Mouse (Mus musculus): ENCODE measurements at regions not wholly inside any gene's neighbourhood (a gene's known extent, or its start where the extent isn't known, plus 50 kb on each side); places are given as distances from the start of the nearest gene placed in this dataset.

DNA sequence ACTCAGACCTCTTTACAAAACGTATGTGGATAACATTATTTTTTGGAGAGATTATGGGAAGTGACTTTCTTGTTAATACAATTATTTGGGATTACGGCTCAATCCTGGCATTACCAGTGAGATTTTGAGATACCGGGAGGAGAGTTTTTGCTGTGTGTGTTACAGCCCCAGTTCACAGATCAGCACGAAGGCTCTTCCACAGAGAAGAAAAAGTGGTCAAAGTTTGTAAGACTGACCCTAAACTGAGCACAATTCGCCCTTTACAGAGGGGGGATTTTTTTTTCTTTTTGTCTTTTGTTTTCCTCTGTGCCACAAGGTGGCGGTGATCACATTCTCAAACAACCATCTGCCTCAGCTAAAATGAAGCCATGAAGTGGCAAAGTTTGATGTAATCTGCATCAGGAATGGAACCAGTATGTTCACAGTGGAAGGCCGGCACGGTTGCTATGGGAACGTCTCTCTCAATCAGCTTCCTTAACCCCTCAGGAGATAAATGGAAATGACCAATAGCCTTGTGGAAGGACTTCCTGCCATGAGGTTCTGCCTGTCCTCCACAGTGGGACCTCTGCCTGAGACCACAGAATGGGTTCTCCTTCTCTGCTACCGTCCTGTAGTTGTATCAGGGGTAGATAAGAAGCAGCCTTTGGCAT is 66.6 kb upstream of the Tut7 start:
- no peak overlapping the region for H3K9ac ChIP-seq (replicated peaks; ENCODE audit: low read length, poor library complexity, severe bottlenecking)
- no peak overlapping the region for H3K4me2 ChIP-seq (ENCODE audit: low read depth, low read length, poor library complexity, severe bottlenecking)
- H3K9me3 ChIP-seq (ENCODE audit: low read length), result no peaks in the 10 kb centered on the region
- peak; percentile 83 for TF ChIP-seq CTCF (IDR thresholded peaks at IDR 0.05)
- H3K36me3 ChIP-seq (ENCODE audit: insufficient read depth, low read length), result no peaks in the 10 kb centered on the region
- H3K4me3 ChIP-seq (ENCODE audit: low read depth, low read length), result no peak overlapping the region
- H3K4me1 ChIP-seq (ENCODE audit: insufficient read depth, low read length), result no peaks in the 10 kb centered on the region
- H3K27me3 ChIP-seq (ENCODE audit: insufficient read depth, low read length), result no peaks in the 10 kb centered on the region
- H3K27ac ChIP-seq (ENCODE audit: low read depth, low read length), result 0 out of 2 replicates have a peak overlapping the region, but pooled peaks have one; percentile 0
- DNase-seq (ENCODE audit: low spot score) (peak; percentile 94), ATAC-seq (ENCODE audit: low FRiP score) (peak; percentile 76)
- 14% methylated on average over 10 of the region's 10 CpGs for WGBS

DNA sequence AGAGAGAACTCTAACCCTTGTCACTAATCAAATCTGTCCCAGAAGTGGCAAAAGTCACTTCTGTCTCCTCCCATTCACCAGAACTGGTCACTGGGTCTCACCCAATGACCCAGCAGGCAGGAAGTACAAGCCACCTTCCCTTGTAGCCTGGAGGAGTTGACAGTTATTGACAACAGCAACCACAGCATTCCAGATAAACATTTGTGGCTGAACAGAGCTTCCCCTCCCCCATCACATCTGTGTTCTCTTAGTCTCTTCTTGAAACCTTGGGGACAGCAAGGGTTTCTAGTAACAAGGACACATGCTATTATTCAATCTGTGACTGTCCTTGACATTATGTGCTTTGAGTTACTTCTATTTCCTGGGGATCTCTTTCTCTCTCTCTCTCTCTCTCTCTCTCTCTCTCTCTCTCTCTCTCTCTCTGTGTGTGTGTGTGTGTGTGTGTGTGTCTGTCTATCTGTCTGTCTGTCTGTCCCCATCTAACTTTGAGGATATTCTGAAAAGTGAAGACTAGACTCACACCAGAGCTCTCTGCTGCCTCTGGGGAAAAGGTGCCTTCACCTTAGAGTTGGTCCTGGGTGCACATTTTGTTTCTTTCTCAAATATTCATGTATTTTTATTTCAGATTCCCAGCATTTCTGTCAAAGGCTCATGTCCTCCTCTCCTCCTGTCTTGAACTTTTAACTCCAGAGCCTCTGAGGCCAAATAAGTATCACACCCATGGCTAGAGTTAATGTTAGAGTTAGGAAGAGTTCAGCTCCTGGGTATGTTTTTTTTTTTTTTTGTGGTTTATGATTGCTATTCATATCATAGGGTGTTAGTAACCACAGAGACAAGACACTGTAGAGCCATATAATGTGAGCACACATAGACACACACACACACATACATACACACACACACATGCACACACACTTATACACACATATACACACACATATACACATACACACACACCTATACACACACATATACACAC is 65.4 kb upstream of the Tut7 start:
- Histone ChIP-seq H3K27me3 (ENCODE audit: insufficient read depth, low read length) (no peaks in the 10 kb centered on the region), H3K9ac (replicated peaks; ENCODE audit: low read length, poor library complexity, severe bottlenecking) (no peak overlapping the region), H3K27ac (ENCODE audit: low read depth, low read length) (no peak overlapping the region), H3K4me3 (ENCODE audit: low read depth, low read length) (no peak overlapping the region), H3K4me2 (ENCODE audit: low read depth, low read length, poor library complexity, severe bottlenecking) (no peak overlapping the region), H3K4me1 (ENCODE audit: insufficient read depth, low read length) (no peaks in the 10 kb centered on the region), H3K36me3 (ENCODE audit: insufficient read depth, low read length) (no peaks in the 10 kb centered on the region), H3K9me3 (ENCODE audit: low read length) (no peaks in the 10 kb centered on the region)
- DNase-seq (ENCODE audit: low spot score), result no peak
- no peak for ATAC-seq (ENCODE audit: low FRiP score)
- no peak for TF ChIP-seq CTCF (IDR thresholded peaks at IDR 0.05)

DNA sequence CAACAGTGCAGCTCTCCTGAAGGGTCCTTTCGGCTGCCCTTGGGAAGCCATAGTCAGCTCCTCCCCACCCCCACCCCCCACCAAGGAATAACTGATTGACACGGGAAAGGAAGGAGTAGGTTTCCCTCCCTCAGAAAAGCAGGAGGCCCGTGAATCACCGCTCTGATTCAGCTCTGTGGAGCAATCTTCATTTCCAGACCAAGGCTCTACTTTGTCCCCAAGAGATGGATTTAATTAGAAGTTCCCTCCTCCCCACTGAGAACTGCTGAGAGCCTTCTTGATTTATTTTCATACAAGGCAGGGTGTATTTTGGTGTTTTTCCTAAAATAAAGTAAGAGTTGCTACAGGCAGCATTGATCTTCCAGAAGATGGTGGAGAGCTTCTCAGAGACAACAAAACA is 64.4 kb upstream of the Tut7 start:
- DNase-seq (ENCODE audit: low spot score) (no peak), ATAC-seq (ENCODE audit: low FRiP score) (no peak)
- Histone ChIP-seq H3K4me1 (ENCODE audit: insufficient read depth, low read length) (0 out of 2 replicates have a peak, but pooled peaks cover under 1% of the 10 kb centered on the region), H3K36me3 (ENCODE audit: insufficient read depth, low read length) (no peaks in the 10 kb centered on the region), H3K27me3 (ENCODE audit: insufficient read depth, low read length) (no peaks in the 10 kb centered on the region), H3K4me2 (ENCODE audit: low read depth, low read length, poor library complexity, severe bottlenecking) (no peak overlapping the region), H3K27ac (ENCODE audit: low read depth, low read length) (no peak overlapping the region), H3K4me3 (ENCODE audit: low read depth, low read length) (no peak overlapping the region), H3K9ac (replicated peaks; ENCODE audit: low read length, poor library complexity, severe bottlenecking) (no peak overlapping the region), H3K9me3 (ENCODE audit: low read length) (no peaks in the 10 kb centered on the region)
- no peak for TF ChIP-seq CTCF (IDR thresholded peaks at IDR 0.05)
- WGBS, result 85% methylated on average over 4 of the region's 4 CpGs

DNA sequence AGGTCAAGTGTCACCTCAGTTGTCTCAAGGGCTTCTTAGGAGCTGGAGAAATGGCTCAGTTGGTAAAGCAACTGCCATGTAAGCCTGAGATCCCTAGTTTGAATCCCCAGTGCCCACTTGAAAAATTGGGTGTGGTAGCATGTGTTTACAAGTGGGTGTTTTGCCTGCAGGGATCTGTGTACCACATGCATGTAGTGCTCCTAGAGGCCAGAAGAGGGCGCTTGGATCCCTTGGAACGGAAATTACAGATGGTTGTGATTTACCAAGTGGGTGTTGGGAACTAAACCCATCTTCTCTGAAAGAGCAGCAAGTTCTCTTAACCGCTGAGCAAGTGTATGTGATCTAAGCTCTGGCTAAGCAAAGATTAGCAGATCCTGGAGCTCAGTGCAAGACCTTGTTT is 63.6 kb upstream of the Tut7 start:
- Histone ChIP-seq H3K9ac (replicated peaks; ENCODE audit: low read length, poor library complexity, severe bottlenecking) (no peak overlapping the region), H3K4me3 (ENCODE audit: low read depth, low read length) (no peak overlapping the region), H3K27me3 (ENCODE audit: insufficient read depth, low read length) (no peaks in the 10 kb centered on the region), H3K4me1 (ENCODE audit: insufficient read depth, low read length) (0 out of 2 replicates have a peak, but pooled peaks cover 3% of the 10 kb centered on the region), H3K27ac (ENCODE audit: low read depth, low read length) (no peak overlapping the region), H3K4me2 (ENCODE audit: low read depth, low read length, poor library complexity, severe bottlenecking) (no peak overlapping the region), H3K9me3 (ENCODE audit: low read length) (no peaks in the 10 kb centered on the region), H3K36me3 (ENCODE audit: insufficient read depth, low read length) (no peaks in the 10 kb centered on the region)
- no peak for DNase-seq (ENCODE audit: low spot score)
- TF ChIP-seq CTCF (IDR thresholded peaks at IDR 0.05), result peak; percentile 30
- WGBS, result 55% methylated on average over 3 of the region's 3 CpGs
- ATAC-seq (ENCODE audit: low FRiP score), result no peak

DNA sequence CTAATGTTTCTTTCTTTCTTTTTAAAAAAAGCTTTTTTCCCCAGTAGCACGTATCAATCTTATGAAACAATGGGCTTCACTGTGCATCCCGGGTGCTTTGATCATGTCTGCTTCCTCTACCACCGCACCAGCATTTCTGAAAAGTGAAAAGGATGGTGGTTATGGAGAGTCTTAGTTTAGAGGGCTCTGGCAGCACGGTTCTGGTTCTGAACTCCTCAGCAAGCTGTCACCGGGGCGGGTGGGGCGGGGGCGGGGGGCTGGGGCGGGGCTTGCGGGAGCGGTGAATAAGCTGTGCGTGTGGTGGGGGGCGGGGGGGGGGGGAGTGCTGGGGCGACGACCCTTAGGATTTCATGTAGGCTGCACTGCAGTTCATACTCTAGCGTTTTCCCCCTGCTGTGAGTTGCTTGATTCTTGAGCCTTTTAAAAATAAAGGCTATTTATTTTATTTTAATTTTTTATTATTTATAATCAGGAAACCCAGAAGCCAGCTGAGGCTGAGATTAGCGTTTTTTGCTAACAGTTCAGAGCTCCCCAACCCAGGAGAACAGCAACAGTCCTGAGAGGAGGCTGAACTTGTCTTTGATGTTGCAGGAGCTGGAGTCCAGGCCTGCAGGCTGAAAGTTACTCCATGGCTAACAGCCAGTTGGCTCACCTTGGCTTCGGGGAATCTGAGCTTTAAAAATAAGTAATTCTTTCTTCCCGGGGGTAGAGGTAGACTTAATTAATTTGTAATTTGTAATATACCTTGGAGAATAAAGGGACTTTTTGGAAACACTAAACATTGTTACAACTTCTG is 59.2 kb upstream of the Tut7 start:
- WGBS, result 29% methylated on average over 16 of the region's 19 CpGs
- H3K4me2 ChIP-seq (ENCODE audit: low read depth, low read length, poor library complexity, severe bottlenecking), result peak overlapping the region; percentile 37
- no peak overlapping the region for H3K4me3 ChIP-seq (ENCODE audit: low read depth, low read length)
- no peaks in the 10 kb centered on the region for H3K27me3 ChIP-seq (ENCODE audit: insufficient read depth, low read length)
- no peak overlapping the region for H3K27ac ChIP-seq (ENCODE audit: low read depth, low read length)
- H3K4me1 ChIP-seq (ENCODE audit: insufficient read depth, low read length), result peaks cover 7% of the 10 kb centered on the region; the same call in 1 of the 2 replicates
- H3K36me3 ChIP-seq (ENCODE audit: insufficient read depth, low read length), result no peaks in the 10 kb centered on the region
- no peaks in the 10 kb centered on the region for H3K9me3 ChIP-seq (ENCODE audit: low read length)
- no peak for TF ChIP-seq CTCF (IDR thresholded peaks at IDR 0.05)
- no peak for DNase-seq (ENCODE audit: low spot score)
- no peak overlapping the region for H3K9ac ChIP-seq (replicated peaks; ENCODE audit: low read length, poor library complexity, severe bottlenecking)
- no peak for ATAC-seq (ENCODE audit: low FRiP score)
